Mouse (Mus musculus): ENCODE measurements around the gene Mark1.

DNA sequence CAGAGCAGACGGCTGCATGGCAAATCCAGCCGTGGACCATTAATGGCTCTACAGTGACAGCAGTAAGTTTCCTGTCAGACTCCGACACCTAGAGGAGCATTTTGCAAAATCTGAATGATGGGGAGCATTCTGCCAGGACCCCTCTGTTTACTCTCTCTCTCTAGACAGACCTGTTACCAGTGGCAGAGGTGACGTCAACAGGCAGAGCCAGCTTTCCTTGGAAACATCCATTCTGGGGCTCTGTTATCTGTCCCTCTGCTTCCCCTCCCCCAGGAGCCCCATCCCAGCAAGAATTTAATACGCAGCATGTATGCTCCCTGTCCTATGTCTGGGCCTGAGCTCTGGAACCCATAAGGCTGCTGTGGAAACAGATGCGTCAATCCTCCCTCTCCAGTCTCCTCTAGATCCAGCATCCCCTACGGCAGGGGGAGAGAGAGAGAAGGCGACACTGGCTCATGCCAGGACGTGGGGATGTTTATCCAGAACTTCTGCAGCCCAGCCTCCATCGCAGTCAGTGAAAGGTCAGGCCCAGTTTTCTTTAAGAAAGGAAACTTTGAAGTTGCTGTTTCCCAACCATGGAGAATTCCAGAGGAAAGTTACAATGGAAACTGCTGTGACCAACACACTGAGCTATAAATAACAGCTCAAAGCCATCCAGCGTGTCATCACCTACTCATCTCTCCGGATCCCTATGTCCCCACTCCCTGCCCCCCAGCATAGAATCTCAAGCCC, 48.3 kb upstream of the Mark1 start:
- TF ChIP-seq CTCF (IDR thresholded peaks at IDR 0.05; ENCODE audit: extremely low read depth, insufficient read depth, low read length) (no peak), POLR2A (IDR thresholded peaks at IDR 0.05; ENCODE audit: extremely low read depth, insufficient read depth, low read length) (no peak)
